Mouse (Mus musculus) kidney, adult 8-10 months (tissue): ENCODE data around the gene Pola2.

Experiments
- DNase-seq, 2 experiments: peaks; one replicate each; pipeline ENCODE4 v3.0.0; 2022

Pola2 gene

DNA sequence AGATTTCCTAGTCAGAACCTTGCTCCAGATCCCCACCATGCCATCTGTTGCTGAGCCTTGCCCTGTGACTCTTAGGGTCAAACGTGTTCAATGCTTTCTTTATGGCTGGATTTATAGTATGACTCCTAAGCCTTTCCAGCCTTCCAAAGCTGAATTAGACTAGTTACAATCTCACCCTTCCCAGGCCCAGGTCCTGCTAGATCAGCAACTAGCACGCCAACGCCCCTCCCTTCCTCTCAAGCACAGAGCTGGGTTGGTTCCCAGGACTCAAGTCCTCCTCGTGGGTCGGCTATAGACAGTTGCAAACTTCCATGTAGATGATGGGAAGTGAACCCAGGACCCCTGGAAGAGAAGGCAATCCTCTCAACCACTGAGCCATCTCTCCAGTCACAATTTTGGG lies 28.3 kb downstream of the Pola2 start:
- DNase-seq: no peak

DNA sequence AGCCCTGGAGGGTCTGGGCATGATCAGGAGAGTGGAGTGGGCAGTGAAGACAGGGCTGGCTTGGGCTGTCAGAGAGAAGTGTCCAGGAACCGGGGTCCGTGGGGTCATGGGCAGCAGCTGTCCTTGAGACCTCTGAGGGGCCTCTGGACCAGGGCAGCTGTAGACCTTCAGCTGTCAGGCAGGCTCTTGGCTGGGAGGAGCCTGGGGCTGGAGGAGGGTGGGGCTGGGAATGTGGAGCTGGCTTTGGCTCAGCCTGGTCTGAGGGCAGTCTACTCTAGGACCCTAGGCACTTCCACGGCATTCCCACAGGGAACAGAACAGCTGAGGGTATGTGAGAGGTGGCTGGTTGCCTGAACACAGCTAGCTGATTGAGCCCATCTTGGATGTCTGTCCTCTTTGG lies 28.7 kb downstream of the Pola2 start:
- DNase-seq: no peak

DNA sequence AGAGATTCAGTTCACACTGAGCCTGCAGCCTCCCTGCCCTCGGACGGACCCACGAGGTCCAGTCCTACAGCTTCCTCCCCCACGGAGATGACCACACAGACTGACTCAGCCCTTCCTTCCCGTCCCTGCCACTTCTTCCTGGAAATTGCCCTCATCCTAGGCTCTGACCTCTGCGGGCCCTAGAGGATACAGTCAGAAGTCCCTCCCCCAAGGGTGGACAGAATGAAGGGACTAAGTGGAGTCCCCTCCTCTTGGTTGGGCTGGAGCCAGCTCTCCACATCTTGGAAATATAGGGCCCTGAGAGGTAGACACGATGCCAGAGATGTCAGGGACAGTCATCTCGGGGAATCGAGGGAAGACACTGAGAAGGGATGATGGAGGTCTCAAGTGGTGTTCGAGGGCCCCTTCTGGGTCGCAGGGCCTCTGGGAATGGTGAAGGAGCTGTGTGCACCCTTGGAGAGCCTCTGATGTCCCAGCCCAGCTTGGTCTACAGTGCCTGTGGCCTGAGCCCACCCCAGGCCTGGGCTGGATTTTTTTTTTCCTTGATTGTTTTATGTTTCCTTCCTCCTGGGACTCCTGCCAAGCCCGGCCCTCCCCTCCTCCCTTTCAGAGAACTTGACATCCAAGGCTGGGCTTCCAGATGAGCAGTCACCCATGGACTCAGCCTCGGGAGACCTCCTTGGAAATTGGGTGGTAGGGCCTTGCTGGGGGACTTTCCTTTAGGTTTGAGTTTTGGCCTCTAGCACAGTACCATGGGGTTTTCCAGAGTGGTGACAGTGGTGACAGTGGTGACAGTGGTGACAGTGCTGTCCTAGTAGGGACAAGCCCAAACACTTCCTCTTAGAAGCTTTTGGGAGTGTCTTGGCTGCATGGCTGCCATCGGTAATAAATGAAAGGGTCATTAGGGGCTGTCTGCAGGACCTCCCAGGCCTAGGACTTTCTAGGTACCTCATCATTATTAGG lies 34.1 kb downstream of the Pola2 start:
- DNase-seq: peak; percentile 82 to 86

DNA sequence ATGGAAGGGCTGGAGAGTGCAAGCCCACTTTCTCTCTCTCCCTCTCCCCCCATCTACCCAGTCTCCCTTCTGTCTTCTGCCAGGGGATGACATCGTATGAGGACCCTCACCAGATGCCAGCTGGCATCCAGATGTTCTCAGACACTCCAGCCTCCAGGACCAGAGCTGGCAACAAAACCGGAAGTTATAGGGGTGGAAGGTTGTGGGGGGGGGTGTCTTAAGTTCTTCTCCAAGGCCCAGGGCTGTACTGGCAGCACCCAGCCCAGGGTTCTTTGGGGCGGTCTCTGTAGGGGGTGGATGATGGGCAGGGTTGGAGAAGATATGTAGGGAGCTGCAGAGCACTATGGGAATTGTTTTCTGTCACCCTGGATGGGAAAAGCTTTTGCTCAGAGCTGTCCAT lies 35.5 kb downstream of the Pola2 start:
- DNase-seq: no peak

DNA sequence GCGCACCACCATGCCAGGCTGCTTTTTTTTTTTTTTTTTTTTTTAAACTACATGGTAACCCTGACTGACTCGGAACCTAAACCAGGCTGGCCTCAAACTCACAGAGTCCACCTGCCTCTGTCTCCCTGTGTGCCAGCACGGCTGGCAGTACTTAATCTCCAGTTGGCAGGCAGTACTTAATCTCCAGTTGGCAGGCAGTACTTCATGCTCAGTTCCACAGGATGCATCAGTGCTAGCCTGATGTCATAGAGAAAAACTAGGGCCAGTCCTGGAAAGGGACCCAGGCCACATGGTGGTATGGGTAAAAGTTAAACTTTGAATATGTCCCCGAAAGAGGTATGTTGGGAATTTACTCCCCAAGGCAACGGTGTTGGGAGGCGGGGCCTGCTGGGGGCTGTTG lies 35.9 kb downstream of the Pola2 start:
- DNase-seq: no peak

DNA sequence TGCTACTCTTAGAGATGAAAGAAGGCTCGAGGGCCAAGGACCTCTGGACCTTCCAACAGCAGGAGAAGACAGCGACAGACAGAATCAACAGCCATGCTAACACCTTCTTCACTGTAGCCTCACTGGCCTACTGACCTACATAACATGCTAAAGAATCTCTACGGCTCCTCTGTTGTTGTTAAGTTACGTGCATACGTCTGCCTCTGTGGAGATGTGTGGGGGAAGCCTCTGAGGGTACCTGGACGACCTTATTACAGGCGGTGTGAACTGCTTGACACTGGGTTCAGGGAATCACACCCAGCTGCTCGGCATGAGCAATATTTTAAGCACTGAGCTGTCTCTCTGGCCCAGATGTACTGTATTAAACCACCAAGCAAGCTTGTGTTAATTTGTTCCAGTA lies 36.5 kb downstream of the Pola2 start:
- no peak for DNase-seq

DNA sequence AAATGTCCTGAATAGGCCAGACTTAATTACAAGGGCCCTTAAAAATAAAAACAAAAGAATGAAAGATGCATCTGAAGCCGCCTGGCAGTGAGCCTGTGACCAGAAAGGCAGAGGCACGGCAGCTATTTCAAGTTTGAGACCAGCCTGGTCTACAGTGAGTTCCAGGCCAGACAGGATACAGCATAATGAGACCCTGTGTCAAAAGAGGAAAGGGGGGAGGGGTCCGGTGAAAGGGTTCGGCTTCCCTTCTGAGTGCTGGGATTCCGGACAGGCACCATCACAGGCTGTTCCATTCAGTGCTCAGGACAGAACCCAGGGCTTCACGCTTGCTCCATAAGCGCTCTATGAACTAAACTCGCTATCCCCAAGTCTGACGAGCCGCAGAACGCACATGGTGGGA lies 37.0 kb downstream of the Pola2 start:
- DNase-seq: no peak

DNA sequence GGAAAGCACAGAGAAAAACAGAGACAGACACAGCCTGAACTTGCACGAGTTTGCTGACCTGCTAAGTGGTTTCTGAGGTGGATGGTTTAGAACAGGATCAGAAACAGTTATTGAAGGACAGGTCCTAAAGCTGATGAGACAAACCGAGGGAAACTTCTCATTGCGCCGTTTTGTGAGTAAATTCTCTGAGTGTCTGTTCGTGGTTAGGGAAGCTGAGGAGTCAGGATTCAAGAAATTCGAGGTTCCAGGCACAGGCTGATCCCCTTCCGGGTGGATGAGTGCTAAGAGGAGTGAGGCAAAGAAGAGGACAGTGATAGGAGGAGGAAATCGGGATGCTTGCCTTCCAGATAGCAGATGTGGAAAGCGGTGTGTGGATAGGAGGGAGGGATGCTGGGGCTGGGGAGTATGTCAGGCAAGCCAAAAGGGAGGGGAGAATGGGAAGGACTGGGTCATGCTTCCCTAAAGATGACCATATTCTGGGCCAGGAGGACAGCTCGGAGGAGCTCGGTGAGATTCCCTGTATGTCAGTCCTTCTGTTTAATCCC lies 38.6 kb downstream of the Pola2 start:
- no peak for DNase-seq

DNA sequence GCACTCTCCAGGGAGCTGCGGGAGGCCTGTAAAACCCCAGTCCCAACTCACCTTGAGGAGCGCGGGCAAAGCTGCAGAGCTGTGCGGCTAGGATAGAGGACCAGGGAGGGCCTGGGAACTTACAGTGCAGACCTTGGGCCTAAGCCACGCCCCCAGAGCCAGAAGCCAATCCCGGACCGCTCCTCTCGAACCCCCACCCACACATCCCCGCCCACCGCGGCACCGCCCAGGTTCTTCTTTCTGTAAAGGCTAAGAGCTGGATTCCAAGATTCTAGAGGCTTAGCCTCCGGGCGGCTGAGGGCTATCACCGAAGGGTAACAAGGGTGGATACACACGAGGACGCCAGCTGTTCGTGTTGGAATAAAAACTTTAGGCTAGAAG lies 39.3 kb downstream of the Pola2 start, which contains the start of gene Cdc42ep2:
TSS of gene Cdc42ep2 (minus strand) at position 104 of the 381 bp plus-strand sequence.
- DNase-seq: peak; percentile 97

DNA sequence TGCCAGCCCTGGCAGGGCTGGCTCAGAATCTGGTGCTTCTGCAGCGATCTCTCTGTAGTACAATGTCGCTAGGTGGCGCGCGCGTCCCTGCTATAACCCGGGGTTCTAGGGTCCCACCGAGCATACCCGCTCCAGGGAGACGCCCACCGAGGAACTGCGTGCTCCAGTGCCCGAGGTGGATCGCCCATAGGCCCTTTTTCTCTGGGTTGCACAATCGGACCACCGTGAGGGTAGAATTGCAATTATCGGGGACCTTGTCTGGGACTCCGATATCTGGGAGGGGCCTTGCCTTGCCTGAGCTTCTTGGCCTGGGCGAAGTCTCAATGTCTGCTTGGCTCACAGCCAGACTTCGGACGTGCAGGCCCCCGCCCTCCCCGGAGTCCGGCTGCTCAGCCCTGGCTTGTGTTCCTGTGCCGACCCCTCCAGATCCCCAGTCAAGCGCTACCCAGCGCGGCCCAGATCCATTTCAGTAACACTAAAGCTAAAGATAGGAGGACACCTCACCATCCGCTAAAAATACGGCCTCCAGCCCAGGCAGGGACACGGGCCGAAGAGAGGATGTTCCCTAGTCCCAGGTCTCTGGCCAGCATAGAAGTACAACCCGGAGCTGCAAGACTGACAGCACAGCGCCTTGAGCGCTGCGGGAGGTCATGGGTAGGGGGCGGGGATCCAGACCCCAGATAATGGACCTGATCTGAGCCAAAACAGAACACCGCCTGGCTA lies 39.9 kb downstream of the Pola2 start:
- DNase-seq: peak; percentile 81 to 93

DNA sequence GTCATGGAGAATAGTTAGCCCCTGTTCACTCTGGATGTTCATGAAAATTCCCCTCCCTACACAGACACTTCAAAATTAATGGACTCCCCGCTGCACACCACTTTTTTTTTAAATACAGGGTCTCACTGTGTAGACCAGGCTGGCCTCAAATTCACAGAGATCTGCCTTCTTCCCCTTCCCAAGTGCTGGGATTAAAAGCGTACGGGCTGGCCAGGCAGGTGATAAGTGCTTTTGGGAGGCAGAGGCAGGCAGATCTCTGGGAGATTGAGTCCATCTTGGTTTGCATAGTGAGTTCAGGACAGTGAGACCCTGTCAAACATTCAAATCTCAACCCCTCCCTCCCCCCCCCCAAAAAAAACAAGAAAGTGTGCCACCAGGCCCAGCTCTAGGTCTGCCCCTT lies 41.0 kb downstream of the Pola2 start:
- no peak for DNase-seq

DNA sequence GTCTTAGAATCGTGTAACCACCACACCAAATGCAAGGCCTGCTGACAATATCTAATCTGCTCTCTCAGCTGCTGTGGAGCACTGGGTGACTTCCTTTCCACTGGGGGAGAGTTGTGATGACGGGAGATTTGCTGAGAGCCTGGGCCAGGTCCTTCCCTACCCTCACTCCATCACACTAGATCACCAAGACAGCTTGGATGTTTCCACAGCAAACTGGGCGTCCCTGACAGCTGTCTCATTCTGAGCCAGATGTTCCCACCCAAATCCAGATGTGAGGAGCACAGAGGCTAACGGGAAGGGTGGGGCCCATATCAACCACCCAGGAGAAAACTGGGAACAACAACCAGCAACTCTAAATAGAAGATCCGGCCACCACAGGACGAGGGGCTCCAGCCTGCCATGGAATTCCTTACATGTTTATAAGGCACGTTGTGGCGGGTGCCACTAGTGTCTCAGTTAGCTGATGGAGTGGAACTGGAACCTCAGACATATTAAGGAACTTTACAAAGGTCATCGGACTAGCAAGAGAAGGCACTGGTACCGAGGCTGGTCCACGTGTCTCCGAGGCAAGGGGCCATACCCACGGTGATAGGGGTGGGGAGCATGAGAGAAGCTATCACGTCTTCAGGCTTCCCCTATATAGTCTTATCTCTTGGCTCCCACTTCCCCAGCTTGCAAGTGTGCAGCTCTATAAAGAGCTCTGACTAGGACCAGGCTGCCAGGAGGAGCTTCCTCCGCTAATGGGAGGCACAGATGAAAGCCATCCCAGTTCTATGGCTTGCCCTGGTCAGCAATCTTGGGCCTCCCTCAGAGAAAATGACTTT lies 41.7 kb downstream of the Pola2 start:
- DNase-seq: no peak

DNA sequence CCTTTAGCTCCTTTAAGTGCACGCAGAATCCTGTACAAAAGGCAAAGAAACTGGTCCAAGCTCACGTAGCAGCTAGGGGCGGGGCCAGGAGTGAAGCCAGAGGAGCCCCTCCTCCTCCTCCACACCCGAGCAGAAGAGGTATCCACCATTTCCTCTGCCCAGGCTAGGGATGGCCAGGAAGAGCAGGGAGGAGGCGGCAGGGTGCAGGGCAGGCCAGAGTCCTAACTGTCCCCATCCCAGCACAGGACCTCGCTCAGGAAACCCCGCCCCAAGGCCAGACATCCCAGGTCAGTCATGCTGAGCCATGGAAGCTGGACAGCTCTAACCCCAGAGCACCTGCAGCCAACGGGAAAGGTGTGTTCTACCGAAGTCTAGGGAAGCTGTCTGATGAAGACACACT lies 42.3 kb downstream of the Pola2 start:
- peak in 1 of 2 experiments; percentile 55 for DNase-seq

DNA sequence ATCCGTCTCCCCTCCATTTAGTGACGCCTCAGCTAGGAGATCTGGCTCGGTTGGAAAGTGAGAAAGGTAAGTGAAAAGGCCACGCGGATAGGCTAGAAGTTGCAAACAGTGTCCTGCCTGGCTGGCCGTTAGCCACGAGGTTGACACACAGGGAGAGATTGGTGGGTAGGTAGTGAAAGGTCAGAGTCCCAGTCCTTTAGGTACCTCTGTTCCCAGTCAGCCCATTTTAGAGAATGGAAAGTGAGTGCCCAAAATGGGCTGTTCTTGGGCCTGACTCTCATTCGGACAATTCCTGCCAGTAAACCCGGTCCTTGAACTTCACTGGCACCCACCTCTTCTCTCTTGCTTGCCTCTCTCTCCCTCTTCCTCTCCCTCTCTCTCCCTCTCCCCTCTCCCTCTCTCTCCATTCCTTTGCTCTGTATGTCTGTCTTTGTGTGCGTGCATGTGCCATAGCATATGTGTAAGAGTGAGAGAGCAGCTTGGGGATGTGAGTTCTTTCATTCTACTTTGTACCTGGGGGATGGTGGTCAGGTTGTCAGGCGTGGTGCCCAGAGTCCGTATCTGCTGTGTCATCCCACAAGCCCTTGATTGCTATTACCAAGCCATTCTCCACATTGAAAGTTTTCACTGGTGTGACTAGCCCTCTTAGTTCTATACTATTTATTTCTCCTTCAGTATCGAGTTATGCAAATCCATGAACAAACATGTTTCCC lies 50.8 kb downstream of the Pola2 start, which contains the start of gene Dpf2:
TSS of gene Dpf2 (minus strand) at position 4 of the 713 bp plus-strand sequence.
- DNase-seq: no peak

DNA sequence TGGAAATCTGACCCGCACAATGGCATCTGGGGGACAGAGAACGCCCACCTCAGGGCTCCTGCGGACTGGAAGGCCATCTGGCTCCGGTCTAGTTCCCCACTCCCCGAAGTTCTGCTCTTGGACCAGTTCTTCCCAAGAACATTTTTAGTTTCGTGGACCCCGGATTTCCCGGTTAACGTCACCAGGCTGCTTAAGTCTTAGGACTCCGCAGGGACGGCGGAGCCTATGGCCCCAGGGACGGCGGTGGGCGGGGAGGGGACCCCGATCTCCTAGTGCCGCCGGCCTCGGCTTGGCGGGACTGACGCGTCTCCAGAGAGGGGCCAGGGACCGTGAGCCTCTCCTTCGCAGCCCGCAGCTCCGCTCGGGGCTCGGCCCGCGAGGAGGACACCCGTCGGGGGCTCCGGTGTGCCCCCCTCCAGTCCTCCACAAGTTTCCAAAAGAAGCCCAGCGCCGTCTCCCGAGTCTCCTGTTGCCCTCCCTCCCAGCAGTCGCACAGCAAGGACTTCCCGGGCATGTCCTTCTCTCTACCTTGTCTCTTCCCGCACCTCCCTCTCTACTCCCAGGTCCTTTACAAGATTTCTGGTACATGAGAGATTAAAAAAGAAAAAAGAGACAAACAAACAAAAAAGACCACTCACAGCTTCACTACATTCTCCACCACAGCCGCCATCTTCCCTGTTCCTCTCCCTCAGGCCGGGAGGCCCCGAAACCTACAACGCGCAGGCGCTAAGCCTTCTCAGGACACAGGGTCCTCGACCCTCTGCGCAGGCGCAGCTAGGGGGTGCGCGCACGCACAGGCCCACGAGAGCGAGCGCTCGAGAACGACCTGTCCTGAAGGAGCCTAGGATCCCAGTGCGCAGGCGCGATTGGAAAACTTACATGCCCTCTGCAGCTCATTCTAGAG lies 51.6 kb downstream of the Pola2 start:
- DNase-seq: peak; percentile 99

DNA sequence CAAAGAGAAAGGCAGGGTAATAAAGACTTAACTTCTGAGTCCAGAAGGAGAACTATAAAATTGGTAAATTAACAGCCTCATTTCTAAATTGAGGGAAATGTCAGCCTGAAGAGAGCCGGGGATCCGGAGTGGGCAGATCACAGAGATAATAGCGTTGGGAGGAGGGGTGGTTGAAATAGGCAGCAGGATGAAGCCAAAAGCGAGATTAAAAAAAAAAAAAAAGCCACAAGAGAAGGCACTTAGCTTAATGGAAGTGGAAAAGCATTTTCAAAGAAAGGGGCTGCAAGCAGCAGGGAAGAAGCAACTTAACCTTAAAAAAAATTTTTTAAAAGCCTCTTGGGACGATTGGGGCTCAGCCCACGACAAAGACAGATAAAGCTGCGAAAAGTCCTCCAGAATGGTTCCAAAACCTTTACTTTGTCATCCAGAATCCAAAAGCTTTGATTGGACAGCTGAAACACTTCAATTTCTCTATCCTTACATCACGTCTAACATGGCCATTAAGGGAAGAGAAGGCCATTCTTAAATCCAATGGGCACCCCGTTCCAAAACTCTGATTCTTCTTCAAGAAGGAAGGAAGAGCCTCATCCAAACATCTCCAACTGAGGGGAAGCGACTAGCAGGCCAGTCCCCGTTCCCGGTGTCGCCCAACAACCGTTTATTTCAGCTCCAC lies 52.4 kb downstream of the Pola2 start:
- no peak for DNase-seq

DNA sequence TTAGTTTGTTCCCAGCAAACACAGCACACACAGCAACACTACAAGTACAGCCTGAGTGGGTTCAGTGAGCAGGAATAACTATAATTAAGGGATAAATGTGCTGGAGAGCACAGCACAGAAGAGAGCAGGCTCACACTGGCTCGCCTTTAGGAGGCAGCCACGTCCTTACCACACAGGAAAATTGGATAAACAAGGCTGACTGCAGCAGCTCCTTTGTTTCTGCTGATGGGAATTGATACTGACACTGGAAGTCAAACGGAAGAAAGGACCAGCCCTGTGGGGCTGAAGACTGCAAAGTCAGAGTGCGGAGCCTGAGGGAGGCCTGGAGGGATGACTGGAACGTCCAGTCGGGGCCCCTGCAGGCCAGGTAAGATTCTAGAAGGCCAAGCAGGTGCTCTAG lies 53.8 kb downstream of the Pola2 start:
- DNase-seq: no peak

DNA sequence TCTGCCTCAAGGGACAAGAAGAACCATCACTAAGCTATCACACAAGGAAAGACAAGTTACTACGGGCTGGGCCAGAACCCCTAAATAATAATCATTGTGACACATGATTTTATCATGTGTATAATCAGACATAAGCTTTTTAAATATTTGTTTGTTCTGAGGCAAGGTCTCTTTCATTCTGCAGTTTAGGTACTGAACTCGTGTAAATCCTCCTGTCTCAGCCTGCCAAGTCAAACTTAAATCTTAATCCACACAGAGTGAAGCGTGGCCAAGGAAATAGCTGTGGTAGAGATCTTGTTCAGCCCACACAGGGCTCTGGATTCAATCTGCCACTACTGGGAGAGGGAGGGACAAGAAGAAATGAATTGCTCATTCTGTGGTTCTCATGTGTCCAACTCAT lies 56.7 kb downstream of the Pola2 start:
- no peak for DNase-seq

DNA sequence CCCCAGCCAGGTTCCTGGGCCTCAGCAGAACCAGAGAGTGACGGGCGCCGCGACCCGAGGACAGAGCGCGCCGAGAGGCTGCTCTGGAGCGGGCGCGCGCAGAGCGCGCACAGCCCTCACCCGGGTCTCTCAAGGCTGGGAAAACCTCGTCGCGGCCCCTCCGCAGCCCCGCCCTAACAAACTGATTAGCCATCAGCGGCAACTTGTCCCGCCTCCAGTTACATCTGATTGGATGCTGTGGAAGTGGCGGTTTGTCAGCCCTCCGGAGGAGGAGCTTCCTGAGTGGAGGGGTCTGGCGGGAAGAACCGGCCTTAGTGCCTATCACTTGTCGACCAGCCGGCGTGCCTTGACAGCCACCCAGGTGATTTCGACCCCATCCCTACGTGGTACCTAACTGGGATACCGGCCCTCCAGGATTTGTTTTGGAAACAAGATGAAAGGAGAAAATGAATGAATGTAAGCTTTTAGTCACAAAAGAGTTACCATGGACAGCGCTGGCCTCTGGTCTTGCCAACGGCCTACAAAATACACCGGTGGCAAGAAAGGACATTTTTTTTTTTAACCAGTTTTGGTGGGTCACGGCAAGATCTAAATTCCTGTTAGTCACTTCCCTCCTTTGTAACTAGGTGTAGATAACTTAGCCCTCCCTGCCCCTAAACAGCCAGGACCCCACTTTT lies 69.9 kb downstream of the Pola2 start, which contains the start of gene Tigd3:
TSS of gene Tigd3 (minus strand) at position 148 of the 677 bp plus-strand sequence.
- peak; percentile 93 to 94 for DNase-seq
